Mouse (Mus musculus) hindbrain, embryonic 16.5 days (tissue): ENCODE measurements around the gene Erc2. TPM values are rescaled to one million over a fixed set of nuclear protein-coding genes. Genes with fewer than 3 reads are reported as not detected.

Experiments
- ATAC-seq: fragments of 200-750 bp; cut with Nextera tagmentation; 2 replicates; pipeline ENCODE4 v1.8.0; 2017; ENCODE audit warnings: moderate TSS enrichment, moderate library complexity
- H3K27ac ChIP-seq: fragments of 300-500 bp; sonication (generic); 2 replicates; pipeline ENCODE4 v1.5.1; 2014; ENCODE audit warnings: low read depth, mild to moderate bottlenecking, control low read depth, low read length, moderate library complexity
- H3K27me3 ChIP-seq: fragments of 300-500 bp; sonication (generic); replicated peaks from 2 replicates; pipeline ENCODE4 v1.6.1; 2014; ENCODE audit warnings: low read length; ENCODE audit not compliant: control insufficient read depth, insufficient read depth
- H3K36me3 ChIP-seq: fragments of 300-500 bp; sonication (generic); 2 replicates; pipeline ENCODE4 v1.6.1; 2014; ENCODE audit warnings: mild to moderate bottlenecking, low read length, moderate library complexity, mixed read lengths; ENCODE audit not compliant: control insufficient read depth, insufficient read depth
- H3K4me1 ChIP-seq: fragments of 300-500 bp; sonication (generic); 2 replicates; pipeline ENCODE4 v1.6.1; 2014; ENCODE audit warnings: low read depth, low read length; ENCODE audit not compliant: control insufficient read depth, insufficient read depth
- H3K4me2 ChIP-seq: fragments of 300-500 bp; sonication (generic); 2 replicates; pipeline ENCODE4 v1.6.1; 2014; ENCODE audit warnings: mild to moderate bottlenecking, low read length, control low read depth, moderate library complexity
- H3K4me3 ChIP-seq: fragments of 300-500 bp; sonication (generic); 2 replicates; pipeline ENCODE4 v1.5.1; 2014; ENCODE audit warnings: mild to moderate bottlenecking, low read length, control low read depth, moderate library complexity
- H3K9ac ChIP-seq: fragments of 300-500 bp; sonication (generic); 2 replicates; pipeline ENCODE4 v1.6.1; 2014; ENCODE audit warnings: low read depth, mild to moderate bottlenecking, control low read depth, low read length, moderate library complexity
- H3K9me3 ChIP-seq: fragments of 300-500 bp; sonication (generic); 2 replicates; pipeline ENCODE4 v1.6.1; 2014; ENCODE audit warnings: mild to moderate bottlenecking, low read length, moderate library complexity; ENCODE audit not compliant: control insufficient read depth
- WGBS: fragments of 180-500 bp; shearing (Covaris S2); extraction: QIAGEN DNeasy Blood & Tissue Kit; methylation state at CpG from one replicate; pipeline ENCODE4 v1.1.7; 2014; 5-methylcytosine and 5-hydroxymethylcytosine counted together
- polyA plus RNA-seq: library from polyadenylated mRNA; unstranded; fragments of >200 nt; fragmentation: Nextera tagmentation; extraction: Ambion mirVana; gene quantifications from 2 replicates; pipeline ENCODE4 v1.2.1, GENCODE M21; 2015

Erc2 gene
- polyA plus RNA-seq, 1 experiment from 2014 or later: 73.8 TPM

- no peak for ATAC-seq
- H3K4me1 ChIP-seq: no peaks in the 10 kb centered on the region
- 61% methylated on average over 5 of the region's 5 CpGs for WGBS
- H3K4me2 ChIP-seq: no peak overlapping the region
- H3K9ac ChIP-seq: no peak overlapping the region
- no peaks in the 10 kb centered on the region for H3K9me3 ChIP-seq
- no peaks in the 10 kb centered on the region for H3K27me3 ChIP-seq
- no peak overlapping the region for H3K27ac ChIP-seq
- no peaks in the 10 kb centered on the region for H3K36me3 ChIP-seq
- H3K4me3 ChIP-seq: no peak overlapping the region
Observed at GRCm38 (mm10) chr14:27775367-27775766, 153.1 kb downstream of the Erc2 start.

DNA sequence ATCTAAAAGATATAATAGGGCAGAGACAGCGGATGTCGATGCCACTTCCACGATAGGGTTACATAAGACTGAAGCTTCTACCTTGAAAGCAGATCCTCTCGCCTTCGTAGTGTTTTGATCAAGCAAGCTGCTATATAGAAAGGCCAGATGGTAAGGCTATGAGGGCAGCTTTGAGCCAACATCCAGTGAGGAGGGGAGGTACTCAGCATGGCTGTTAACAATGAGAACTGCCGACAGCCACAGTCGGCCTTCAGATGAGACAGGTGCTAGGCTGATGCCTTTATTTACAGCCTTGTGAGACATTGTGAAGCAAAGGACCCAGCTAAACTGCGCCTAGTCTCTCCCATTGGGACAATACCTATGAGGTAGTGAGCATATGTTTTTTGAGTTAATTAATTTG lies 156.3 kb downstream of the Erc2 start:
- no peak overlapping the region for H3K27ac ChIP-seq
- H3K4me3 ChIP-seq: no peak overlapping the region
- no peaks in the 10 kb centered on the region for H3K36me3 ChIP-seq
- no peaks in the 10 kb centered on the region for H3K9me3 ChIP-seq
- no peaks in the 10 kb centered on the region for H3K4me1 ChIP-seq
- no peaks in the 10 kb centered on the region for H3K27me3 ChIP-seq
- no peak overlapping the region for H3K4me2 ChIP-seq
- ATAC-seq: peak; percentile 74
- no peak overlapping the region for H3K9ac ChIP-seq
- WGBS: 61% methylated on average over 8 of the region's 8 CpGs

DNA sequence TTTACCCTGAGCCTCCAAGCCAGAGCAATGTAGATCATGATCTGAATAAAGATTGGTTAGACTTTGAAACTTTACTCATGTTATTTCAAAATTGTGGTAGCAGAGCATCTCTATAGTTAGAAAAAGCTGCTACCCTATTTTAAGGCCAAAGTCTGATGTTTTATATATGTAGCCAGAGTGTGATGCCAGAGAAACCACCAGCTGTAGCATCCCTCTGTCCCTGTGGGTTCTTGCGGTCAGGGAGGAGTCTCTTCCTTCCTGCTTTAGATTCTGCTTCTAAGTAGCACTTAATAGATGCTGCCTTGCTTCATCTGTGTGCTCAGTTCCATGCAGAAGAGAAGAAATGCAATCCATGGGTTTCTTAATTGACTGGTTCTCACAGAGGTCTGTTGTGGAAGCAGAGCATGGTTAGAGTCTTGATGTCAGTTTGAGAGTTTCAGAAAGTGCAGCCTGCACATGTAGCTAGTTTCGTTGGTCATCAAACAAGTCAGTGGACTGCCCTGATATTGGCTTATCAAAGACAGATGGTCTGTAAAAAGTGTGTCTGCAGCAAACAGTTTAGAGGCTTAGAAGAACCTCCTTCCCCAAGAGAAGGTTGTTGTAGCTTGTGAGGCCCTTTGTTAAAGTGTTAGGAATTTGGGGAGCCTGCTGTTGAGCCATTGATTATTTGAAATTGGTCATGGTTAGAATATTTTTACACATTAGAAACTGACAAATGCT lies 156.9 kb downstream of the Erc2 start:
- Histone ChIP-seq H3K9ac (no peak overlapping the region), H3K4me1 (no peaks in the 10 kb centered on the region), H3K4me3 (no peak overlapping the region), H3K36me3 (no peaks in the 10 kb centered on the region), H3K27me3 (no peaks in the 10 kb centered on the region), H3K4me2 (no peak overlapping the region), H3K27ac (no peak overlapping the region), H3K9me3 (no peaks in the 10 kb centered on the region)
- WGBS: 76% methylated on average over 2 of the region's 2 CpGs
- no peak for ATAC-seq

GRCm38 (mm10) chr14:27781221-27781620 lies 159.0 kb downstream of the Erc2 start:
- no peaks in the 10 kb centered on the region for H3K27me3 ChIP-seq
- H3K36me3 ChIP-seq: no peaks in the 10 kb centered on the region
- WGBS: 51% methylated on average over 1 of the region's 1 CpGs
- H3K4me1 ChIP-seq: no peaks in the 10 kb centered on the region
- H3K4me3 ChIP-seq: no peak overlapping the region
- no peak overlapping the region for H3K27ac ChIP-seq
- H3K9ac ChIP-seq: no peak overlapping the region
- no peak for ATAC-seq
- H3K4me2 ChIP-seq: no peak overlapping the region
- no peaks in the 10 kb centered on the region for H3K9me3 ChIP-seq

DNA sequence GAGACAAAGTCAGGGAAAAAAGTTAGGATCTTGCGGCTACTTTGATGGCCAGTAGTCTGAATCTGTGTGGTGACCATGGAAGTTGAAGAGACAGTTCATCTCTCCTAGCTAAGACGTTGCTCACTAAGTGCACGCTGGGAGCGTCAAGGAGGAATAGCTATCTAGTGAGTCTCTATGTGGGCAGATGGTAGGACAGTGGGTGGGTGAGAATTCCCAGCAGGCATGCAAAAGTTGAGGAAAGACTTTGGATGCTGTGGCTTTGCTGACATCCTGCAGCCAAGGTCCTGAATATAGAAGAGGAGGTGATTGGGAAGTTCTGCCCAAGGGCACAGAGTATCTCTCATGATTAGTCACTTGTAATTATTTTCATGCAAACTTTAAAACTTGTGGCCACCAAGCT lies 162.6 kb downstream of the Erc2 start:
- WGBS: 90% methylated on average over 4 of the region's 4 CpGs
- ATAC-seq: no peak
- no peaks in the 10 kb centered on the region for H3K27me3 ChIP-seq

GRCm38 (mm10) chr14:27785562-27785961 lies 163.3 kb downstream of the Erc2 start:
- ATAC-seq: no peak
- no peaks in the 10 kb centered on the region for H3K27me3 ChIP-seq
- no peaks in the 10 kb centered on the region for H3K4me1 ChIP-seq
- H3K4me2 ChIP-seq: no peak overlapping the region
- no peak overlapping the region for H3K4me3 ChIP-seq
- no peaks in the 10 kb centered on the region for H3K9me3 ChIP-seq
- no peaks in the 10 kb centered on the region for H3K36me3 ChIP-seq
- no peak overlapping the region for H3K27ac ChIP-seq
- 96% methylated on average over 2 of the region's 2 CpGs for WGBS
- no peak overlapping the region for H3K9ac ChIP-seq

More for the DNA sequence above, 162.6 kb downstream of the Erc2 start:
- Histone ChIP-seq H3K9ac (no peak overlapping the region), H3K4me2 (no peak overlapping the region), H3K36me3 (no peaks in the 10 kb centered on the region), H3K4me3 (no peak overlapping the region), H3K27ac (no peak overlapping the region), H3K4me1 (no peaks in the 10 kb centered on the region), H3K9me3 (no peaks in the 10 kb centered on the region)

DNA sequence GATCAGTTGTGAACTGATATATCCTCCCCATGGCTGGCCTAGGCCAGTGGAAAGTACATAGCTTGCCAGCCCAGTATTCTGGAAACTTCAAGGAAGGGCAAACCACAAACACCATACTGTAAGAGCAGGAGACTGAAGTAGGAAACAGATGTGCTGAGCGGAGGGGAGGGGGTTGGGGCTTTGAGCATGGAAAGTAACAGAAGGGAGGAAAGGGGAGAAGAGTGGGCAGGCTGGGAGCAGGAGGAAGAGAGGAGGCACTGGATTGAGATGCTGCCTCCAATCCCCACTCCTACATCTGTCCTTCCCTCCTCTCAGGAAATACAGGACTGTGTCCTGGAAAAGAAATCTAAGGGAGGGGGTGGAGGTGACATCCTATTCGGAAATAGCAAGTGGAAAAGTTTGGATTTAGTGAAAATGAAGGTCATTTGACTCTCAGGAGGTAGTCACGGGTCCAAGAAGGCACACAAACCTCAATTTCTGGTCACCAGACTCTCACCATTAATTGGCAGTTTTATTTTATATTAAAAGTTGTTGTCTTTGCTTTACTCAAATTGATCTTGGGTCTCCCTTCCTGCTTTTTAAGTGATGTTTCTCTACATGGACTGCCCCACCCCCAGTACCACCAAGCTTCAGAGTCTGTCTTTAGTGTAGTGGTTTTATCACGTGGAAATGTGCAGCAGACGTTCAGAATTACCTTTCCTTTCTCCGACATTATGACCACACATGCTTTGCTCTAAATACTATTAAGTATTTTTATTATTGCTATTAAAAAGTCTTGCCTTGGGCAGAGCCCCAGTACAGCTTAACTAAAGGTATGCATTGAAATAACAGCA lies 167.1 kb downstream of the Erc2 start:
- WGBS: 73% methylated on average over 6 of the region's 6 CpGs
- no peak overlapping the region for H3K4me2 ChIP-seq
- no peak overlapping the region for H3K9ac ChIP-seq
- no peak for ATAC-seq
- H3K36me3 ChIP-seq: no peaks in the 10 kb centered on the region
- H3K4me1 ChIP-seq: no peaks in the 10 kb centered on the region
- H3K27ac ChIP-seq: no peak overlapping the region
- H3K4me3 ChIP-seq: no peak overlapping the region
- H3K27me3 ChIP-seq: no peaks in the 10 kb centered on the region
- no peaks in the 10 kb centered on the region for H3K9me3 ChIP-seq

DNA sequence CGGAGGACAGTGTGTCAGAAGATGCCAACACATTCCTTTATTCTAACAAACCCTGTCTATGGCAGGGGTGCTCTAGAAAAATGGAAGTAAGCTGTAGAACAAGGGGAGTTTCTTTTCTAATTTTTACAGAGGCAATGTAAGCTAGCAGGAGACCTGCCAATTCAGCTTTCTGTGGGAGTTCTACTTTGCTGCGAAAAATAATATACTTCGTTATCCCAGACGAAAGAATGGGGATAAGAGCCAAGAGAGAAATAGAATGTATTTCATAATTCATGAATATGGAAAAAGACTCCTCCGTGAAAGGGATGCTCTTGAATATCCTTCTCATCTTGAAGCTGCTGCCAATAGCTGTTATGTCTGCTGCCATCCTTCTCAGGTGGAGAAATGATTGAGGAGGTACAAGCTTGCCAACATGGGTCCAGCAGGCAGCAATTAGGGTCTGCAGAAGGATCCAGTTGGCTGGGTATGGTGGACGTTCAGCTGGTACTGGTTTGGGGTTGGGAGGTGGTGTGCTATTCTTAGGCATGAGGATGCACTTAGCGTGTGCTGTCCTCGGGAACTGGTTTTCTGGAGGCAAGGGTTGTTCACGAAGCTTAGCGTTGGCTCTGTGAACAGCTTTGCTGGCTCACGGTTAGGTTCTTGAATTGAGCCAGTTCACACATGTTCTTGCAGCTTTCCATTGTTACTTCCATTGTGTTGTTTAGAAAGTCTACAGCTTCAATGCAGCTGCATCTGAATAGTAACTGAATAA lies 176.1 kb downstream of the Erc2 start:
- Histone ChIP-seq H3K36me3 (no peaks in the 10 kb centered on the region), H3K4me1 (no peaks in the 10 kb centered on the region), H3K4me2 (no peak overlapping the region), H3K27ac (no peak overlapping the region), H3K4me3 (no peak overlapping the region), H3K9me3 (no peaks in the 10 kb centered on the region), H3K9ac (no peak overlapping the region), H3K27me3 (no peaks in the 10 kb centered on the region)
- ATAC-seq: no peak
- WGBS: 62% methylated on average over 11 of the region's 11 CpGs

- H3K9ac ChIP-seq: no peak overlapping the region
- H3K27me3 ChIP-seq: no peaks in the 10 kb centered on the region
- H3K36me3 ChIP-seq: no peaks in the 10 kb centered on the region
- H3K4me3 ChIP-seq: no peak overlapping the region
- ATAC-seq: no peak
- 57% methylated on average over 6 of the region's 6 CpGs for WGBS
- H3K9me3 ChIP-seq: no peaks in the 10 kb centered on the region
- no peak overlapping the region for H3K27ac ChIP-seq
- no peaks in the 10 kb centered on the region for H3K4me1 ChIP-seq
- no peak overlapping the region for H3K4me2 ChIP-seq
Observed at GRCm38 (mm10) chr14:27800766-27801165, 178.5 kb downstream of the Erc2 start.
